Mouse (Mus musculus) adrenal gland, adult (tissue): ENCODE measurements around the gene Gm42878.
"Not testable (repeated sequence)": the region's sequence is repeated elsewhere in the genome, so short reads cannot be mapped to it uniquely, and the experiment has no call there.

Experiments used
- DNase-seq, 2 experiments: peaks; one replicate each; pipeline ENCODE4 v3.0.0; 2022 to 2023; ENCODE audit warnings: low spot score in 1 of 2; ENCODE audit not compliant: inconsistent age in 2 of 2

Gm42878 gene

GRCm38 (mm10) chr5:121503231-121503630 is 42.1 kb downstream of the Gm42878 start, which contains the start of gene Adam1b:
Gene Adam1b, minus strand, starts transcription at chr5:121503435.
- no peak for DNase-seq

- not testable (repeated sequence) for DNase-seq
Measured at GRCm38 (mm10) chr5:121501424-121501996, 43.8 kb downstream of the Gm42878 start.

- DNase-seq = no peak
Measured at GRCm38 (mm10) chr5:121500719-121501118, 44.6 kb downstream of the Gm42878 start.

- DNase-seq = no peak
Measured at GRCm38 (mm10) chr5:121493305-121493704, 52.0 kb downstream of the Gm42878 start.

GRCm38 (mm10) chr5:121484801-121485200 is 60.5 kb downstream of the Gm42878 start:
- DNase-seq = no peak

- DNase-seq = peak in 1 of 2 experiments; percentile 85
Measured at GRCm38 (mm10) chr5:121477680-121478079, 67.6 kb downstream of the Gm42878 start.

- DNase-seq = no peak
Measured at GRCm38 (mm10) chr5:121476040-121476439, 69.2 kb downstream of the Gm42878 start.

GRCm38 (mm10) chr5:121474610-121475009 is 70.7 kb downstream of the Gm42878 start:
- no peak for DNase-seq

- no peak for DNase-seq
Measured at GRCm38 (mm10) chr5:121472411-121472810, 72.9 kb downstream of the Gm42878 start.

- peak in 1 of 2 experiments; percentile 25 for DNase-seq
Measured at GRCm38 (mm10) chr5:121469566-121469965, 75.7 kb downstream of the Gm42878 start.
